Mouse (Mus musculus): ENCODE data around the gene E030018B13Rik. TPM values are rescaled to one million over a fixed set of nuclear protein-coding genes. Genes with fewer than 3 reads are reported as not detected.

Gene E030018B13Rik
- polyA plus RNA-seq, 1 experiment from 2014 or later, result not detected

DNA sequence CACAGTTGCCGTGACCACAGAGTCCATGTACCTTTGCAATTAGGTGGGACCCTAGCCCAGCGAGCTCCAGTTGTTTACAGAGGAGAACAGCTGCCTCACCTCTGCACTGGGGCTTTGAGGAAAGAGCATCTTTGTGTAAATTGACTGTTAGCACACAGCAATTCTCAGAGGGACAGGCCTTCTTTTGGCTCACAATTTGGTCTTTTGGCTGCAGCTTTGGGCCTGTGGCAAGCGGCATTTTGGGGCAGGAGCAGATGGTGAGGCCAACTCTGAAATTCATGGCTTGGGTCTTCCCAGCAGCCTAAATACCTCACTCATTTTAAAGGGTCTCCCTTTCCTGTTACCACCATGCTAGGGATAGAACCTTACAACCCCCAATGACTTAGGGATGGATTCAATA lies 32.5 kb downstream of the E030018B13Rik start:
- H3K4me3 ChIP-seq (replicated peaks; ENCODE audit: low read length), result no peak overlapping the region
- DNase-seq (ENCODE audit: low spot score), result no peak
- no peak overlapping the region for H3K27ac ChIP-seq
- H3K4me1 ChIP-seq (replicated peaks; ENCODE audit: control insufficient read depth, insufficient read depth, low read length), result no peaks in the 10 kb centered on the region
- no peaks in the 10 kb centered on the region for H3K36me3 ChIP-seq (replicated peaks; ENCODE audit: control insufficient read depth, insufficient read depth)
- no peak overlapping the region for H3K4me2 ChIP-seq (replicated peaks)
- H3K27me3 ChIP-seq (ENCODE audit: control insufficient read depth, insufficient read depth, low read length), result no peaks in the 10 kb centered on the region
- no peak overlapping the region for H3K9ac ChIP-seq
- no peaks in the 10 kb centered on the region for H3K9me3 ChIP-seq (ENCODE audit: control insufficient read depth, low read length)
- ATAC-seq (ENCODE audit: low FRiP score), result no peak
- 67% methylated on average over 3 of the region's 3 CpGs for WGBS

DNA sequence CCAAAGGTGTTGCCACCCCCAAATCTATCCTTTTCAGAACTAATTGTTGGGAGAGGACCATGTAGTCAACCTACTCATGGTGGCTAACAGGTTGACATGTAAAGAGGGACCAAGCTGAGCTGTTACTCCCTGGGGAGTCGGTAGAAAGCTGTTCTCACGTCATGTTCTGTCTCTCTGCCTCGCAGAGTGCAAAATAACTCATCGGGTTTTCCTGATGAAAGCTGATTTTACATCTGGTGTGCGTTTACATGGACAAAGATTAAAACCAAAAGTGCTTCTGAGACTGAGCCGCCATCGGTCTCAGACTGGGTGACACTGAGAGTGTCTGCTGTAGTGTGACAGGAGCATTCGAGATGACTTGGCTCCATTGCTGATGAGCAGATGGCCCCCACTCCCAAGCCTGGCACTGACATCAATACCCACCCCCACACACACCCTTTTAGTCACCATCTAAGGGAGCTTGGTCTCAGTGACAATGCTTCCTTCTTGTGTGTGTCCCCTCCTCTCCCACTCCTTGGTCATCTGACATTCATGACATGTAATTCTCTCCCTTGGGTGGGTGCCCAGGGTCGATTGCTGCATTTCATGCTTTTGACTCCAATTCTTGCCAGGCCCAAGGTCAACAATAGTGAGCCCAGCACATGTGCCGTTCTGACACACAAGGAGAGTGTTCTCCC lies 34.4 kb downstream of the E030018B13Rik start:
- no peaks in the 10 kb centered on the region for H3K36me3 ChIP-seq (replicated peaks; ENCODE audit: control insufficient read depth, insufficient read depth)
- H3K9ac ChIP-seq, result no peak overlapping the region
- H3K27ac ChIP-seq, result no peak overlapping the region
- no peaks in the 10 kb centered on the region for H3K9me3 ChIP-seq (ENCODE audit: control insufficient read depth, low read length)
- WGBS, result 67% methylated on average over 10 of the region's 10 CpGs
- H3K4me2 ChIP-seq (replicated peaks), result no peak overlapping the region
- ATAC-seq (ENCODE audit: low FRiP score) (peak; percentile 36; the same call in 1 of the 2 replicates), DNase-seq (ENCODE audit: low spot score) (no peak)
- H3K4me3 ChIP-seq (replicated peaks; ENCODE audit: low read length), result no peak overlapping the region
- no peaks in the 10 kb centered on the region for H3K27me3 ChIP-seq (ENCODE audit: control insufficient read depth, insufficient read depth, low read length)
- H3K4me1 ChIP-seq (replicated peaks; ENCODE audit: control insufficient read depth, insufficient read depth, low read length), result no peaks in the 10 kb centered on the region

DNA sequence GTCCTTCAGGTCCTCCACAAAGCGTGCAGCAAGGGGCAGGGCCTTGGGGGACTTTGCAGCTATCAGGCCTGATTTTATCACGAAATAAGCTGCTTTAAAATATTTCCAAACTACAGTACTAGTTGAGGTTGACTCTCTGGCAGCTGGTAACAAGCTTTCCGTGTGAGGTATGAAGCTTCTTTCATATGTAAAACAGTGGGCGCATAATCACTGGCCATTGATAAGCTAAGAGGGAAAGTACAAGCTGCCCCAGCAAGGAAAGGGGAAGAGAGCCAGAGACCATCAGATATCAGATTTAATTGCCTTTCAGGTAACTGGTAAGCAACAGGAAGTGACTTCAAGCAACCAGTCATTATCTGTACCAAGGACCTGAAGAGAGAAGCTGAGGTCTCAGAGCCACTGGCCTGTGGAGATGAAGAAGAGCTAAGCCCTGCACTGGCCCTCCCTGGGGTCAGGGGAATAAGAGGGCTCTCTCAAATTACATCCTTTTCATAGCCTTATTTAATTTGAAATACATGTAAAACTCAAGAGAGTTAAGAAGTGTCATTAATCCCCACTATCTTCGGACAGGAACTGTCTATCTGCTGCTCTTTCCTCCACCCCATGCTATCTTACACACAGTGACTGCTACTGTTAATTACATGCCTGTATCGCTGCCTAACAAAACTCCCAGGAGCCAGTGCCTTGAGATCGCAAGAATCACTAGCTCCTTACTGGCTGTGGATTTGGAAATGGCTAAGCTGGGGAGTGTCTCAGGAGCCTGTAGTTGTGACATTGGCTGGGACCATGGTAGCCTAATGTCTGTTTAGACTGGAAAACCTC lies 35.6 kb downstream of the E030018B13Rik start:
- 43% methylated on average over 7 of the region's 7 CpGs for WGBS
- Histone ChIP-seq H3K4me2 (replicated peaks) (no peak overlapping the region), H3K9me3 (ENCODE audit: control insufficient read depth, low read length) (no peaks in the 10 kb centered on the region), H3K9ac (no peak overlapping the region), H3K4me3 (replicated peaks; ENCODE audit: low read length) (no peak overlapping the region), H3K27me3 (ENCODE audit: control insufficient read depth, insufficient read depth, low read length) (no peaks in the 10 kb centered on the region), H3K36me3 (replicated peaks; ENCODE audit: control insufficient read depth, insufficient read depth) (no peaks in the 10 kb centered on the region), H3K4me1 (replicated peaks; ENCODE audit: control insufficient read depth, insufficient read depth, low read length) (peaks cover 10% of the 10 kb centered on the region), H3K27ac (no peak overlapping the region)
- DNase-seq (ENCODE audit: low spot score) (no peak), ATAC-seq (ENCODE audit: low FRiP score) (no peak)

DNA sequence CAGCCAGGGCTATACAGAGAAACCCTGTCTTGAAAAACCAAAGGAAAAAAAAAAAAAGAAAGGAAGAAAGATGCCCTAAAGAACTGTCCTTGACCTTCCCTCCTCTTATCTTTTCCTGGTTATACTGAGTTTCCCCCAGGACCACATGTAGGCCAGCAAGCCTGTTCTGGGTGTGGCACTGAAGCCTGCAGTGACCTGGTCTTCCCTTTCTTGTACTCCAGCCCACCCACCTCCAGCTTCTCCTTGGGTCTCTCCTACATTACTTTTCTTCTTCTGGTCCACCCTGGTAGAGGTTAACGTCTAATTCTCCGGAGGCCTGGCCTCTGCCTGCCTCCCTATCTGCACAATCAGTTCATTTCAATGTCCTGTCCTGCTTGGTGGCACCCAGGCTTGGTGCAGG lies 38.8 kb downstream of the E030018B13Rik start:
- peak; percentile 1 for DNase-seq (ENCODE audit: low spot score)
- H3K27ac ChIP-seq, result no peak overlapping the region
- H3K27me3 ChIP-seq (ENCODE audit: control insufficient read depth, insufficient read depth, low read length), result no peaks in the 10 kb centered on the region
- ATAC-seq (ENCODE audit: low FRiP score), result no peak
- H3K4me3 ChIP-seq (replicated peaks; ENCODE audit: low read length), result no peak overlapping the region
- no peak overlapping the region for H3K9ac ChIP-seq
- H3K4me1 ChIP-seq (replicated peaks; ENCODE audit: control insufficient read depth, insufficient read depth, low read length), result peaks cover 24% of the 10 kb centered on the region
- no peaks in the 10 kb centered on the region for H3K36me3 ChIP-seq (replicated peaks; ENCODE audit: control insufficient read depth, insufficient read depth)
- H3K4me2 ChIP-seq (replicated peaks), result no peak overlapping the region
- WGBS, result 88% methylated on average over 2 of the region's 2 CpGs
- no peaks in the 10 kb centered on the region for H3K9me3 ChIP-seq (ENCODE audit: control insufficient read depth, low read length)

DNA sequence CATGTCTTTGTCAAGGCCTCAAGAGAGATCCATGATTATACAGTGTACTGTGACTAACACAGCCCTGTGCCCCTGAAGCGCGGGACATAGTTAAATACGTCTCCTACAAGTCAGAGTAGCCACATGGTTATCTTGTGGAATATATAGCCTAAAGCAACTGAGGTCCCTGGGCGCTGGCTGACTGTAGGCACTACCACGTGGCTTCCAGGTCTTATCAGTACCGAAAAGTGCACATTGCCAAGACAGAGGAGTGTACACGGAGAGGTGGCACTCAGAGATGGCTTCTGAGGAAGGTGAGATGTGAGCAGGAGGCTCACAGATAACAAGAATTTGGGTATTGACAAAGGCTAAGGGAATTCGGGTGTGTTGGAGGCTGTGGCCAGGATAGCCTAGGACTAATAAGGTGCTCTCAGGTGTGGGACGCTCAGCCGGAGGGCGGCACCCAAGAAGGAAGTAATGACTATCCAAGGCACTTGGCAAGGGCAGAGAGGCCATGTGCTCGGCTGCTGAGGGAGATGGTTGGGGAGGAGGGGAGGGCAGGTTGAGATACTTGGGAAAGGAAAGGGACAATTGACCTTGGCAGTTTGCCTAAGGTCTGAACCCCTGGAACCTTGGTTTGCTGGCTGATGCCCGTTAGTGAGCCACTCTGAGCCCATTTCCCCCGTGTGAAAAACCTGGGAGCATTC lies 39.6 kb downstream of the E030018B13Rik start:
- ATAC-seq (ENCODE audit: low FRiP score) (no peak), DNase-seq (ENCODE audit: low spot score) (no peak)
- H3K27ac ChIP-seq, result peak overlapping the region; percentile 62
- H3K27me3 ChIP-seq (ENCODE audit: control insufficient read depth, insufficient read depth, low read length), result no peaks in the 10 kb centered on the region
- 61% methylated on average over 14 of the region's 14 CpGs for WGBS
- H3K4me3 ChIP-seq (replicated peaks; ENCODE audit: low read length), result no peak overlapping the region
- peaks cover 24% of the 10 kb centered on the region for H3K4me1 ChIP-seq (replicated peaks; ENCODE audit: control insufficient read depth, insufficient read depth, low read length)
- H3K4me2 ChIP-seq (replicated peaks), result no peak overlapping the region
- no peaks in the 10 kb centered on the region for H3K9me3 ChIP-seq (ENCODE audit: control insufficient read depth, low read length)
- no peaks in the 10 kb centered on the region for H3K36me3 ChIP-seq (replicated peaks; ENCODE audit: control insufficient read depth, insufficient read depth)
- no peak overlapping the region for H3K9ac ChIP-seq

DNA sequence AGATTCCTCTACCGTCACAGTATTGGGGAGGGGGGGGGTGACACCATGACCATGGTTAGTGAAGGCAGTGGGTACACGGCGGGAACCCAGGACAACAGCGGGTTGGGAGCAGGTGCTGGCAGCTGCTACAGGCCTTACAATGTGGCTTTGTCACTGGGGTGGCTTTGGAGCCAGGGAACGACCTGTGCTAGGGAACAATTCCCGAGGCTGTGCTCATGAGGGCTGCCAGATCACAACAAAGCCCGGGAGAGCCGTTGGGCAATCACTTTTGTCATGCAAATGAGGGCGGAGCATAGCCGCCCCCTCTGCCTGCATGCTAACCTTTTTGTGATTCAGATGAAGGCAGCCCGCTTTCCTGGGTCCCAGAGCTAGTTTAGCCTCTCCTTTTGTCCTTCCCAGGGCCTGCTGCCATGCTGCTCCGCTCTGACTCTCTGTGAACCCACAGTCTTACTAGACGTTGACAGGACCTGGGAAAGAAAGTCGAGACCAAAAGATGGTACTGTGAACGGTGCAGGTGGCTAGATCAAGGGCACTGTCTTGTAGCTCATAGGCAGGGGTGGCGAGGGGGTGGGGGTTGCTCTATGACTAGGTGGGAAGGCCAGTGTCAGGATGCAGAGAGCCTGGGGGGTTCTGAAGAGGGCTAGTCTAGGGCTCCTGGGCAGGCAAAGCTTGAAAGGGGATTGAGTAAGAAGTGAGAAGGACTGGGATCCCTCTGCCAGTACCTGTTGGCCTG lies 40.5 kb downstream of the E030018B13Rik start:
- DNase-seq (ENCODE audit: low spot score) (peak; percentile 66), ATAC-seq (ENCODE audit: low FRiP score) (peak; percentile 89)
- peak overlapping the region; percentile 84 for H3K27ac ChIP-seq
- no peaks in the 10 kb centered on the region for H3K9me3 ChIP-seq (ENCODE audit: control insufficient read depth, low read length)
- no peak overlapping the region for H3K9ac ChIP-seq
- no peak overlapping the region for H3K4me2 ChIP-seq (replicated peaks)
- H3K27me3 ChIP-seq (ENCODE audit: control insufficient read depth, insufficient read depth, low read length), result no peaks in the 10 kb centered on the region
- H3K36me3 ChIP-seq (replicated peaks; ENCODE audit: control insufficient read depth, insufficient read depth), result no peaks in the 10 kb centered on the region
- 8% methylated on average over 16 of the region's 16 CpGs for WGBS
- H3K4me1 ChIP-seq (replicated peaks; ENCODE audit: control insufficient read depth, insufficient read depth, low read length), result peaks cover 24% of the 10 kb centered on the region
- H3K4me3 ChIP-seq (replicated peaks; ENCODE audit: low read length), result no peak overlapping the region

DNA sequence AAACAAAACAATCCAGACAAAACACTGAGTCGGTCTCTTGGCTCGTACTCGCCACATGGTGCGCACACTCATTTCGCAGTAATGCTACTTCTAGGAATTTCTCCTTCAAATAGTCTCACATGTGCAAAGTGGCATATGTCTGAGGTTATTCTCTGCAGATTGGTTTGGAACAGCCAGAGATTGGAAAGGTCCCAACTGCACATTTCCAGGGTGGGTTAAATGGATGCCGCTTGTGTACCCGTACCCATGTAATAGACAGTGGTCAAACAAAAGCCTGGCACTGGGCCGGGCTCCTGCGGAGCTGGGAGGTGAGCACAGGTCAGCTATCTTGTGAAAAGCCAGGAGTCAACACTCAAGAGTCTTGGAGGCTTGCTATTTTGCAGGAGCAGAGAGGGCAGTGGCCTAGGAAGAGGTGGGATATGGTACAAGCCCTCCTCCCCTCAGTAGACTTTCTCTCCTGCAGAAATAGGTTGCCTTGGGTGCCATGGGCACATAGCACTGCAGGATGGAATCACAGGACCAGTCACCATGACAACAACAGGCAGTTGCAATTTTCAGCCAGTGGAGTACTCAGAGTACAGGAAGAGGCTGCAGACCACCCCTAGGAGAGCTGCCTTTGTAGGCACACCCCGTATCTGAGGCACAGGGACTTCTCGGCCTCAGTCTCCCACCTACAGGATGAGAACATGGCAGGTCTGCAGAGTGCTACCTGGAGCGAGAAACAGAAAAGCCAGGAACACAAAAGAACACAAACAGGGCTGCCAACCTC lies 41.4 kb downstream of the E030018B13Rik start:
- H3K9ac ChIP-seq, result no peak overlapping the region; the same call in 1 of the 2 replicates
- no peak overlapping the region for H3K4me2 ChIP-seq (replicated peaks)
- ATAC-seq (ENCODE audit: low FRiP score), result peak; percentile 59
- peaks cover 24% of the 10 kb centered on the region for H3K4me1 ChIP-seq (replicated peaks; ENCODE audit: control insufficient read depth, insufficient read depth, low read length)
- no peaks in the 10 kb centered on the region for H3K9me3 ChIP-seq (ENCODE audit: control insufficient read depth, low read length)
- H3K27me3 ChIP-seq (ENCODE audit: control insufficient read depth, insufficient read depth, low read length), result no peaks in the 10 kb centered on the region
- no peak for DNase-seq (ENCODE audit: low spot score)
- WGBS, result 49% methylated on average over 12 of the region's 12 CpGs
- H3K27ac ChIP-seq, result peak overlapping the region; percentile 84
- no peak overlapping the region for H3K4me3 ChIP-seq (replicated peaks; ENCODE audit: low read length)
- H3K36me3 ChIP-seq (replicated peaks; ENCODE audit: control insufficient read depth, insufficient read depth), result no peaks in the 10 kb centered on the region

DNA sequence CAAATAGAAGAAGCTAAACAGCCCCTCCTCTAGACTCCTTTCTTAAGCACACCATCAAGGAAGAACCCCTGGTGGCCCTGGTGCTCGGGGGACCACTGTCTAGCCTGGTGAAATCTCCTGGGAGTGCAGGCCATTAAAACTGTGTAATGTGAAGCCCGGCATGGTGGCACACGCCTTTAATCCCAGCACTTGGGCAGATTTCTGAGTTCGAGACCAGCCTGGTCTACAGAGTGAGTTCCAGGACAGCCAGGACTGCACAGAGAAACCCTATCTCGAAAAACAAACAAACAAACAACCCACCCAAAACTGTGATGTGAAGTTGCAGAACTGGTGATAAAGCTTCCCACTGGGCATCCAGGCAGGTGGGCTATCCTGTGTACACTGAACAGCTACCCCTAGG lies 47.0 kb downstream of the E030018B13Rik start:
- no peaks in the 10 kb centered on the region for H3K9me3 ChIP-seq (ENCODE audit: control insufficient read depth, low read length)

More for the DNA sequence above, 47.0 kb downstream of the E030018B13Rik start:
- 76% methylated on average over 5 of the region's 5 CpGs for WGBS
- DNase-seq (ENCODE audit: low spot score), result no peak
- no peak overlapping the region for H3K4me2 ChIP-seq (replicated peaks)
- H3K27me3 ChIP-seq (ENCODE audit: control insufficient read depth, insufficient read depth, low read length), result no peaks in the 10 kb centered on the region
- no peak overlapping the region for H3K9ac ChIP-seq
- H3K4me3 ChIP-seq (replicated peaks; ENCODE audit: low read length), result no peak overlapping the region
- H3K27ac ChIP-seq, result no peak overlapping the region
- H3K36me3 ChIP-seq (replicated peaks; ENCODE audit: control insufficient read depth, insufficient read depth), result no peaks in the 10 kb centered on the region
- peaks cover 2% of the 10 kb centered on the region for H3K4me1 ChIP-seq (replicated peaks; ENCODE audit: control insufficient read depth, insufficient read depth, low read length)
- ATAC-seq (ENCODE audit: low FRiP score), result no peak

All from hindbrain, embryonic 14.5 days (tissue).